23 mouse cellular contexts compared by ENCODE assay signal in the genomic region with DNA sequence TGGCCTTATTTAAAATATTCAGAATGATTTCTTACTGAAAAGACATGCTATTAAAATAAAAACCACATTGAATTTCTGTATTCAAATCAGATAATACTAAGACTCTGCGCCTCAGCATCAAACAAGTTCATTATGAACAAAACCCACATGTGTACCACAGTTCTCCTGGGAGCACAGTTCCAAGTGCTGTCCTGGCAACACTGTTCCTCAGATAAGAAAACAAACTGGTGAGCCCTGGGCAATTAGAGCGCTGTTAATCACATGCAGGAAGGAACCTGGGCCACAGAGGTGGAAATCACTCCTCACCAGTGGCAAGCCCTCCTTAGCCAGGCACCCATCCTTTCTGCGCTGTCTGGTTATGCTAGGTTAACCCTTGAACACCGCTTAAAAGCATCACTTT. TPM values are rescaled to one million over a fixed set of nuclear protein-coding genes. Genes with fewer than 3 reads are reported as not detected.
DNase-seq lines count a peak whose midpoint lies in the region; ATAC-seq and TF ChIP-seq lines count a peak whose summit lies in the region.
"Had no signal": no experiment of that assay in that cellular context is flagged by ENCODE, and none has a peak within 500 bp of the region (broad histone marks: within the 10 kb centered on the region; RNA-seq: fewer than 3 reads in every experiment).

No protein-coding gene starts in this region.

- H3K27me3 ChIP-seq in thymus, adult 2 months (ENCODE audit: control insufficient read depth, insufficient read depth, low read length): no peaks in the 10 kb centered on the region
- H3K27me3 ChIP-seq in limb, embryonic 10.5 days (ENCODE audit: low read depth, poor library complexity, severe bottlenecking): no peaks in the 10 kb centered on the region
- H3K27me3 ChIP-seq: CH12.LX; embryonic facial prominence, embryonic 13.5 days had no signal

- no peak for ATAC-seq in CD4-positive, CD25-positive, alpha-beta regulatory T cell, adult 4 months
- ATAC-seq: forebrain, embryonic 14.5 days; forebrain, postnatal 0 days; hindbrain, postnatal 0 days; inflammation-experienced regulatory T-cells, adult 6 months had no signal

- WGBS in thymus, adult 2 months: 16% methylated on average over 4 of the region's 4 CpGs
- 91% methylated on average over 4 of the region's 4 CpGs for WGBS in limb, embryonic 10.5 days

- no peak overlapping the region for H3K4me3 ChIP-seq in thymus, adult 2 months (ENCODE audit: control insufficient read depth, insufficient read depth, low read length)
- H3K4me3 ChIP-seq in limb, embryonic 10.5 days: no peak overlapping the region
- H3K4me3 ChIP-seq: embryonic facial prominence, embryonic 13.5 days; gastrocnemius, adult 2 months had no signal

- peaks cover 9% of the 10 kb centered on the region for H3K4me1 ChIP-seq in thymus, adult 2 months (replicated peaks; ENCODE audit: control insufficient read depth, insufficient read depth, low read length)
- H3K4me1 ChIP-seq in limb, embryonic 10.5 days: 0 out of 2 replicates have a peak, but pooled peaks cover 6% of the 10 kb centered on the region

- TF ChIP-seq POLR2A in thymus, adult 2 months (IDR thresholded peaks at IDR 0.05; ENCODE audit: control insufficient read depth, extremely low read depth, insufficient read depth, low read length, poor library complexity): no peak

- no peaks in the 10 kb centered on the region for H3K36me3 ChIP-seq in thymus, adult 2 months (ENCODE audit: control insufficient read depth, insufficient read depth, low read length)
- peaks cover 30% of the 10 kb centered on the region for H3K36me3 ChIP-seq in limb, embryonic 10.5 days

- H3K9me3 ChIP-seq in limb, embryonic 10.5 days (replicated peaks): no peaks in the 10 kb centered on the region
- H3K9me3 ChIP-seq: embryonic facial prominence, embryonic 13.5 days; G1E had no signal

- TF ChIP-seq CTCF in thymus, adult 2 months (IDR thresholded peaks at IDR 0.05; ENCODE audit: borderline replicate concordance, control insufficient read depth, extremely low read depth, insufficient read depth, low read length, poor library complexity): no peak

- peak; percentile 35 for DNase-seq in thymus, postnatal 0 days (ENCODE audit: low spot score)
- no peak for DNase-seq in thymus, adult 2 months
- peak; percentile 58 for DNase-seq in MN1 (ENCODE audit: low spot score)
- DNase-seq in thymus, postnatal 25 days: peak; percentile 17
- no peak for DNase-seq in limb, embryonic 10.5 days (ENCODE audit: low spot score)
- DNase-seq: adrenal gland, adult 2 months; adrenal gland, postnatal 14 days; cerebellum, adult 11 months; cerebellum, adult 2 months; cerebellum, adult 9-11 months; cerebellum, postnatal 25 days; forebrain, postnatal 0 days; gastrocnemius, adult 2 months; gastrocnemius, postnatal 14 days; heart, adult 11 months had no signal

- H3K27ac ChIP-seq in thymus, adult 2 months (ENCODE audit: control insufficient read depth, insufficient read depth, low read length): no peak overlapping the region
- no peak overlapping the region for H3K27ac ChIP-seq in limb, embryonic 10.5 days
- H3K27ac ChIP-seq: embryonic facial prominence, embryonic 13.5 days; gastrocnemius, adult 2 months; hindbrain, embryonic 14.5 days; hindbrain, postnatal 0 days had no signal

RNA-seq across cellular contexts. Expression of gene Wdsub1, which starts 5.1 kb away (rescaled TPM):
- 16.3 and 19.0 TPM in 2 replicates for polyA plus RNA-seq in thymus, postnatal 0 days (2015; fragmentation: Nextera tagmentation; extraction: Ambion mirVana)
- polyA plus RNA-seq in thymus, adult 2 months (2012; rRNA removed): 45.6 and 46.8 TPM in 2 replicates
- 20.5 and 29.4 TPM in 2 replicates for polyA plus RNA-seq in limb, embryonic 10.5 days (2016; fragmentation: Nextera tagmentation; extraction: Ambion mirVana)
- 1 to 10 TPM; 3.3 to 6.4 TPM for polyA plus RNA-seq in CD4-positive, CD25-positive, alpha-beta regulatory T cell, adult 4 months (2017; shearing (Covaris generic))

Comparison
In these comparisons a context has a peak if more than half of its experiments do, and no peak if none do; other contexts are left out.
1. DNase-seq: peak in thymus, postnatal 0 days (single experiment), MN1 (single experiment) and thymus, postnatal 25 days (single experiment); none in thymus, adult 2 months (single experiment) and limb, embryonic 10.5 days (single experiment).